Mouse (Mus musculus): ENCODE data around the gene 1810030O07Rik.
"Not testable (repeated sequence)": the region's sequence is repeated elsewhere in the genome, so short reads cannot be mapped to it uniquely, and the experiment has no call there.

Gene 1810030O07Rik

GRCm38 (mm10) chrX:12673054-12673775, at the start of gene 1810030O07Rik:
Gene 1810030O07Rik (minus strand): TSS chrX:12673668.
- peak; percentile 88 to 92 for DNase-seq

DNA sequence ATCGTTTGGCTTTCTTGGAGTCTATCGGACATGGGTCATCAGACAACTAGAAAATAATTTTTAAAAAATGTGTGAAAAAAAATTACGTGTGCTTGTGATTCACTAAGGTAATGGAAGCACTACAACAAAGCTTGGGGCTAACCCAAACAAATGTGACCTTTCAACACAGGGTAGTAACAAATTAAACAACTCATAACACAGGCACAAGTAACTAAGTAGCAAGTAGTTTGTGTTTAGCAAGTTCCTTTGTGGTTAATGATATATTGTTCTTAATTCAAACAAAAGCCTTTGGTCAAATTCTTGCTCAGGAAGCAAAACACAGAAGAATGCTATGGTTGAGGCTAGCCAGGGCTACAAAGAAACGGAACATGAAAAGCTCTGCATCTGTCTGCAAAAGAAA, 42.6 kb upstream of the 1810030O07Rik start:
- no peak for DNase-seq

DNA sequence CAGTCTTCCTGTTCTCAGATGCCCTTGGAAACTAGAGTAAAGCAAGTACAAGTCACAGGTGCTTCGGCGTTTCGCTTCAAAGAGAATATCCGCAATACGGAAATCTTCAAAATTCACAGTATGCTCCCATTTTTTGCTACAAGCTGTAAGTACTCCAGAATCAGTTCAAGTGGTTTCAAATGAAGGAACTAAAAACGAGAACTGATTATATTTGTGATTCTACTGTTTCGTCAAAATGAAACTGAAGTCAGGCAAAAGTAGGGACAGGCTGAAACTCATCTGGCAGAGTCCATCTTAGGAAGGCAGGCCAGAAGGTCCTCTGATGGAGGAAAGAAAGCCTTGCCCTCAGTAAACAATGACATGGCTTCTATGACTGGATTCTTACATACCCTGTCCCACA, 40.3 kb upstream of the 1810030O07Rik start:
- no peak for DNase-seq

- no peak for DNase-seq
Measured at GRCm38 (mm10) chrX:12686910-12687309, 13.4 kb upstream of the 1810030O07Rik start.

GRCm38 (mm10) chrX:12686071-12686470, 12.6 kb upstream of the 1810030O07Rik start:
- DNase-seq, result no peak

- DNase-seq, result peak; percentile 63 to 78
Measured at GRCm38 (mm10) chrX:12677396-12677795, 3.9 kb upstream of the 1810030O07Rik start.

GRCm38 (mm10) chrX:12653879-12654278, 19.6 kb downstream of the 1810030O07Rik start:
- DNase-seq, result no peak

DNA sequence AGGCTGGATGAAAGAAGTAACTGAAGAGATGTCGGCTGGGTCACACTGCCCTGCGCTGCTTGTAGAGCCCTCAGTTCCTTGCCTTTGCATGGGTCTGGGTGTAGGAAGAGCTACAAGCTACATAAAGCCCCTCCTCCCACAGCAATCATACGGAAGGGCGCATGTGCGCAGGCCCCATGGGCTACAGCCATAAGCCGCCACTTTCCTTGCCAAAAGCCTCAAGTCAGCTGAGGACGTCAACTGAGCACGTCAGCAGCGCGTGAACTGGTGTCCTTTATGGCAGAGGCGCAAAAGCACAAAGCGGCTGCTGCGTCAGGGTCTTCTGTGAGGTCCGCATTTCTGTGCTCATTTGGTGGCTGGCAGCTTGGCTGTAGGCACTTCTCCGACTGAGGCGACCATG, 21.6 kb downstream of the 1810030O07Rik start:
- no peak for DNase-seq

- peak; percentile 51 to 64 for DNase-seq
Measured at GRCm38 (mm10) chrX:12645531-12646304, 27.8 kb downstream of the 1810030O07Rik start.

DNA sequence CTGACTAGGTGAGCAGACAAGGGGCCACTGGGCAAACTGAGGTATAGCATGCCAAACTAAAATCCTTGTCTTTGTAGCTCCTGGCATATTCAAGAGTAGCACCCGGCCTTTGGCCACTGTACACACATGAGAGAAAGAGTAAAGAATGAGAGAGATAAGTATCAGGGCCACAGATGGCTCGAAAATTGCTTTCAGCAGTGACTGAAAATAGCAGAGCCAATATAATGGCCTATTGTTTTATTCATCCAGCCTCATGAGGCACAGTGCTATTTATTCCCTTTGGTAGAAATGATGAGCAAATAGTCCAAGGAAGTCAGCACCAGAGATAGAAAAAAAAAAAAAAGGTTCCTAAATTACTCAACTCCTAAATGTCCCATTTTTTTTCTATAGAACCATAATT, 28.5 kb downstream of the 1810030O07Rik start:
- DNase-seq, result no peak

DNA sequence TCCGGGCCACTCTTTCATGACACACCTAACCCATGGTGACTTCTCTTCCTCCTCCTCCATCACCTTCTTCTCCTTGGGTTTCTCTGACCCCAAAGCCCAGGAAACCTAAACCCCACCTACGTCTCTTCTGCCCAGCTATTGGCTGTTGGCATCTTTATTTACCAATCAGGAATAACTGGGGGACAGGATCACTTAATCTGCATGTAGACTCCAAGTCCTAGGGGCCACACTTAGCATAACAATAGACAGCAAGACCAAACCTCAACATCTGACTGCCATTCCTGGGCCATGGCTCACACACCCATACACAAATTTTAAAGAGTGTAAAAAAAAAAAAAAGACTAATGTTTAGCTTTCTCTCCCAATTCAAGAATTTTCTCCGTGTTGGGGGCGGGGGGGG, 48.3 kb downstream of the 1810030O07Rik start:
- DNase-seq, result no peak

DNA sequence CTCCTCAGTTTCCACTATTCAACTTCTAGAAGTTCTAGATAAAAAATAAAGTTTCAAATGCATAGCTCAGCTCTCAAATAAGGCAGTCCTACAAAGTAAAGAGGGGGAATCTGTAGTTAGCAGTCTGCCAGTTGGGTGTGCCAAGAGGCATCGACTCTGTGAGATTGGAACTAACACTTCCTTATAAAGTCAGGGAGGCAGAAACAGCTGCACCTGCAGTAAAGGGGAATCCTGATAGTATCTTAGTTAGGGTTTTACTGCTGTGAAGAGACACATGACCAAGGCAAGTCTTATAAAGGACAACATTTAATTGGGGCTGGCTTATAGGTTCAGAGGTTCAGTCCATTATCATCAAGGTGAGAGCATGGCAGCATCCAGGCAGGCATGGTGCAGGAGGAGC, 61.1 kb downstream of the 1810030O07Rik start:
- DNase-seq, result not testable (repeated sequence)

DNA sequence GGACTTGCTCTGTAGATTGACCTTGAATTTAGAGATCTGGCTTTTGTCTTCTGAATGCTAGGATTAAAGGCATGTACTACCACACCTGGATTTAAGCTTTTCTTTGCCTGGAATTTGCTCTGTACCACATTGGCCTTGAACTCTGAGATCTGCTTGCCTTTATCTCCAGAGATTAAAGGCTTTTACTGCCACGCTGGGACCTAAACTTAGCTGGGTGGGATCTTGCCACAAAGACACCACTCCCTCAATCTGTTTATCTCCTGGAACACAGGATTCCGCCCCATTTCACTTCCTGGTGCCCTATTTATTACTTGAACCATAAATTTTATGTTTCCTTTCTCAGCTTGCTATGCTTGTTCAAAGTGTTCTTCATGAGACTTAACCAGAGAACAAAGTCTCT, 62.3 kb downstream of the 1810030O07Rik start:
- DNase-seq, result no peak

DNA sequence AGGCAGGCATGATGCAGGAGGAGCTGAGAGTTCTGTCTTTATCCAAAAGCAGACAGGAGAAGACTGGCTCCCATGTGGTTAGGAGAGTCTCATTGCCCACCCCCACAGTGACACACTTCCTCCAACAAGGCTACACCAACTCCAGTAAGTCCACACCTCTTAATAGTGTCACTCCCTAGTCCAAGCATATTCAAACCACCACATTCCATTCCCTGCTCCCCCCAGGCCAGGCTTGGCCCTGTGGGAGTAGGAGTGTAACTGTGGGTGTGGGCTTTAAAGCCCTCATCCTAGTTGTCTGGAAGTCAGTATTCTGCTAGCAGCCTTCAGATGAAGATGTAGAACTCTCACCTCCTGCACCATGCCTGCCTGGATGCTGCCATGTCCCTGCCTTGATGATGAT, 62.9 kb downstream of the 1810030O07Rik start:
- not testable (repeated sequence) for DNase-seq

All from cerebellum, adult 18-20 months (tissue).